Mouse (Mus musculus) hindbrain, postnatal 0 days (tissue): Measurements from ENCODE around the gene Col9a1. TPM values are rescaled to one million over a fixed set of nuclear protein-coding genes. Genes with fewer than 3 reads are reported as not detected.

Experiments used
- ATAC-seq: fragments of 200-750 bp; cut with Nextera tagmentation; 2 replicates; pipeline ENCODE4 v1.8.0; 2017; ENCODE audit warnings: mild to moderate bottlenecking, moderate TSS enrichment, moderate library complexity
- DNase-seq: peaks from one replicate; pipeline ENCODE4 v3.0.0-alpha.2; 2015; ENCODE audit warnings: low spot score
- H3K27ac ChIP-seq: fragments of 300-500 bp; sonication (generic); 2 replicates; pipeline ENCODE4 v1.5.1; 2014; ENCODE audit warnings: mild to moderate bottlenecking
- H3K27me3 ChIP-seq: fragments of 300-500 bp; sonication (generic); 2 replicates; pipeline ENCODE4 v1.6.1; 2014; ENCODE audit warnings: low read length, mixed read lengths; ENCODE audit not compliant: insufficient read depth
- H3K36me3 ChIP-seq: fragments of 300-500 bp; sonication (generic); 2 replicates; pipeline ENCODE4 v1.6.1; 2014; ENCODE audit warnings: low read length, mixed read lengths; ENCODE audit not compliant: insufficient read depth
- H3K4me1 ChIP-seq: fragments of 300-500 bp; sonication (generic); 2 replicates; pipeline ENCODE4 v1.6.1; 2014; ENCODE audit warnings: antibody characterized with exemption, low read length, mixed read lengths; ENCODE audit not compliant: insufficient read depth
- H3K4me2 ChIP-seq: fragments of 300-500 bp; sonication (generic); 2 replicates; pipeline ENCODE4 v1.6.1; 2014; ENCODE audit warnings: low read depth, mild to moderate bottlenecking, low read length, moderate library complexity, mixed read lengths
- H3K4me3 ChIP-seq: fragments of 300-500 bp; sonication (generic); 2 replicates; pipeline ENCODE4 v1.5.1; 2014; ENCODE audit warnings: low read length
- H3K9ac ChIP-seq: fragments of 300-500 bp; sonication (generic); replicated peaks from 2 replicates; pipeline ENCODE4 v1.6.1; 2014; ENCODE audit warnings: mild to moderate bottlenecking, low read length, moderate library complexity, mixed read lengths
- H3K9me3 ChIP-seq: fragments of 300-500 bp; sonication (generic); 2 replicates; pipeline ENCODE4 v1.6.1; 2016; ENCODE audit warnings: low read length, mixed read lengths
- CTCF ChIP-seq: IDR thresholded peaks from 2 replicates; pipeline ENCODE4 v1.5.1; 2016; ENCODE audit warnings: antibody characterized with exemption, control low read depth, low read depth
- WGBS: fragments of 180-500 bp; shearing (Covaris S2); extraction: QIAGEN DNeasy Blood & Tissue Kit; methylation state at CpG from one replicate; pipeline ENCODE4 v1.1.7; 2014; 5-methylcytosine and 5-hydroxymethylcytosine counted together
- polyA plus RNA-seq: library from polyadenylated mRNA; unstranded; fragments of >200 nt; fragmentation: Nextera tagmentation; extraction: Ambion mirVana; gene quantifications from 2 replicates; pipeline ENCODE4 v1.2.1, GENCODE M21; 2015
- total RNA-seq: library from RNA; depleted of rRNA; stranded (reverse); fragments of >200 nt; gene quantifications from 2 replicates; pipeline ENCODE4 v1.2.3, GENCODE M21; 2014

Gene Col9a1
- total and polyA plus RNA-seq, 2 experiments from 2014 or later = 3.0 to 3.7 TPM

- no peaks in the 10 kb centered on the region for H3K36me3 ChIP-seq
- ATAC-seq = peak; percentile 70; the same call in 1 of the 2 replicates
- no peaks in the 10 kb centered on the region for H3K9me3 ChIP-seq
- no peak overlapping the region for H3K9ac ChIP-seq
- no peaks in the 10 kb centered on the region for H3K4me1 ChIP-seq
- TF ChIP-seq CTCF = no peak
- H3K4me2 ChIP-seq = no peak overlapping the region
- H3K4me3 ChIP-seq = no peak overlapping the region
- DNase-seq = peak; percentile 32
- H3K27ac ChIP-seq = no peak overlapping the region
- no peaks in the 10 kb centered on the region for H3K27me3 ChIP-seq
- WGBS = 52% methylated on average over 13 of the region's 13 CpGs
These were observed 68.4 kb downstream of the Col9a1 start for GRCm38 (mm10) chr1:24245700-24246375.

- Histone ChIP-seq H3K9me3 (no peaks in the 10 kb centered on the region), H3K4me2 (no peak overlapping the region), H3K9ac (0 out of 2 replicates have a peak overlapping the region, but pooled peaks have one; percentile 18), H3K4me1 (no peaks in the 10 kb centered on the region), H3K36me3 (no peaks in the 10 kb centered on the region), H3K27ac (peak overlapping the region; percentile 34; the same call in 1 of the 2 replicates), H3K27me3 (no peaks in the 10 kb centered on the region; the same call in 1 of the 2 replicates), H3K4me3 (no peak overlapping the region)
- TF ChIP-seq CTCF = no peak
- no peak for DNase-seq
- 60% methylated on average over 10 of the region's 10 CpGs for WGBS
- ATAC-seq = peak; percentile 61
These were observed 71.1 kb downstream of the Col9a1 start for GRCm38 (mm10) chr1:24248294-24249104.

- Histone ChIP-seq H3K4me2 (no peak overlapping the region), H3K27me3 (no peaks in the 10 kb centered on the region; the same call in 1 of the 2 replicates), H3K27ac (peak overlapping the region; percentile 34; the same call in 1 of the 2 replicates), H3K4me3 (no peak overlapping the region), H3K9ac (no peak overlapping the region), H3K36me3 (no peaks in the 10 kb centered on the region), H3K4me1 (no peaks in the 10 kb centered on the region), H3K9me3 (no peaks in the 10 kb centered on the region)
- DNase-seq (peak; percentile 84), ATAC-seq (peak; percentile 88)
- TF ChIP-seq CTCF = peak; percentile 96
- 39% methylated on average over 3 of the region's 3 CpGs for WGBS
These were observed 71.8 kb downstream of the Col9a1 start for GRCm38 (mm10) chr1:24249105-24249664.

GRCm38 (mm10) chr1:24257961-24258360 lies 80.6 kb downstream of the Col9a1 start:
- no peaks in the 10 kb centered on the region for H3K9me3 ChIP-seq
- H3K9ac ChIP-seq = no peak overlapping the region
- H3K27me3 ChIP-seq = no peaks in the 10 kb centered on the region
- no peaks in the 10 kb centered on the region for H3K4me1 ChIP-seq
- WGBS = 53% methylated on average over 5 of the region's 5 CpGs
- DNase-seq (peak; percentile 18), ATAC-seq (no peak)
- H3K4me3 ChIP-seq = no peak overlapping the region
- no peak overlapping the region for H3K27ac ChIP-seq
- H3K36me3 ChIP-seq = no peaks in the 10 kb centered on the region
- no peak overlapping the region for H3K4me2 ChIP-seq
- TF ChIP-seq CTCF = no peak

GRCm38 (mm10) chr1:24259419-24259818 lies 82.0 kb downstream of the Col9a1 start:
- H3K9ac ChIP-seq = no peak overlapping the region
- WGBS = 73% methylated on average over 6 of the region's 6 CpGs
- no peaks in the 10 kb centered on the region for H3K36me3 ChIP-seq
- ATAC-seq (no peak), DNase-seq (no peak)
- H3K4me2 ChIP-seq = no peak overlapping the region
- no peak for TF ChIP-seq CTCF
- H3K9me3 ChIP-seq = no peaks in the 10 kb centered on the region
- H3K4me3 ChIP-seq = no peak overlapping the region
- H3K27me3 ChIP-seq = no peaks in the 10 kb centered on the region
- no peak overlapping the region for H3K27ac ChIP-seq
- H3K4me1 ChIP-seq = no peaks in the 10 kb centered on the region

- no peaks in the 10 kb centered on the region for H3K36me3 ChIP-seq
- H3K9me3 ChIP-seq = no peaks in the 10 kb centered on the region
- DNase-seq (no peak), ATAC-seq (no peak)
- no peak overlapping the region for H3K27ac ChIP-seq
- no peaks in the 10 kb centered on the region for H3K27me3 ChIP-seq
- no peak overlapping the region for H3K9ac ChIP-seq
- H3K4me2 ChIP-seq = no peak overlapping the region
- no peaks in the 10 kb centered on the region for H3K4me1 ChIP-seq
- peak; percentile 48 for TF ChIP-seq CTCF
- H3K4me3 ChIP-seq = no peak overlapping the region
These were observed 83.8 kb downstream of the Col9a1 start for GRCm38 (mm10) chr1:24261181-24261580.
